Mouse (Mus musculus): Measurements from ENCODE around the gene Sorbs1. TPM values are rescaled to one million over a fixed set of nuclear protein-coding genes. Genes with fewer than 3 reads are reported as not detected.

The Sorbs1 gene
- total RNA-seq, 2 experiments from 2014 or later = 131 to 189 TPM

DNA sequence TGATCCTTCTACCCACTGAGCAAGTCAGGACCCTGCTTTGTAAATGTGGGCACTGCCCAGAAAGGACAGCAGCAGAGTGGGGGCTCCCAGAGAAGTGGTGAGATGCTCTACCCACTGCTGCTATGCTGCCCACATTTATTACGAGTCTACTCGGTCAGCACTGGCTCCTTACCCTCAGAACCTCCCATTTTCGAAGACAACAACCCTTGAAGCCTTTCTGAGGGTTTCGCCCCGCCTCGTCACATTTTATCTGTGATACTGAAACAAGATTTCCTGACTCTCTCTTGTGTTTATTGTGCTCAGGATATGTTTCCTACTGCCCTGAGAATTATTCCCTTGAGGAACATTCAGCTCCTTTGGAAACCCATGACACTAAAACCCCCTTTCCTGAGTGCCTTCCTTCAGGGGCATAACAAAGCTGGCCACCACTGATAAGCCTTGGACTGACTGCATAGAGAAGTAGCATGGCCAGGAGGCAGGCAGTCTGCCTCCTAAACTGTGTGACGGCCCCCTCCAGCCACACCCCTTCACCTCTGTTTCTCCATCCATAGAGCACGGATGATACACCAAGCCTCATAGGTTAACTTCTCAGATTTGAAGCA, 24.6 kb downstream of the Sorbs1 start:
- intact Hi-C loops (cut with DNase I) = no loop called here

DNA sequence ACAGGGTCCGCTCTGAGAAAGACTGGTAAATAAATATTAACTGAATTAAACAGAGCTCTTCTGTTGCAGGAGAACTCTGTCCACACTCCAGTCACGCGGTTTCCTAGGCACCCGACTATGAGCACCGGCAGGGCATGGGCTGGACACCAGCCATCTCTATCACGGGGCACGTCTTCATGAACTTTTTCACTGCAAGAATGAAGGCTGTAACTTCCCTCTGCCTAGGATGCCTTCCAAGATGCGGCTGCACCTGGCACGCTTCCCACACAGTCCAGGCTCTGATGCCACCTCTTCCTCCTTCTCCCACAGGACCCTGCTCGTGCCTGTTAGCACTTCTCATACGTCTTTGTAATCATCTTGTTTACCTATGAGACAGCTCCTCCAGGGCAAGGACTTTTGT, 26.0 kb downstream of the Sorbs1 start:
- no peak for DNase-seq

More for the DNA sequence above, 24.6 kb downstream of the Sorbs1 start:
- no peak for DNase-seq

DNA sequence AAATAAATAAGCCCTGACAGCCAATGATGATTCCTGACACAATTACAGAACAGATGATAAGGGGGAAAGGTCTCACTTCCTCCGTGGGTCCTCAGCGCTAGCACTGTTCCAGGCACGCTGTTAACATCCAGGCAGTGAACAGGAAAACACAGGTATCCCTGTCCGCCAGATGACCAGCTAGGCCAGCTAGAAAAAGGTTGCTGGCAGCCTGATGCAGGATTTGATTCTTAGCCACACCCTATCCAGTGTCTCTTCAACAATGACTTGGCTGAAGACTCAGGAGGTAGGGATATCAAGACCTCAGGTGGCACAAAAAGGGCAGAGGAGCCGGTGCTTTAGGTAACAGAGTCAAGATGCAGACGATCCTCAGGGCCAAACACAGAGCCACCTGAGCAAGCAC, 32.5 kb downstream of the Sorbs1 start:
- intact Hi-C loops (cut with DNase I) = no loop called here
- no peak for DNase-seq

More for the DNA sequence above, 26.0 kb downstream of the Sorbs1 start:
- intact Hi-C loops (cut with DNase I) = no loop called here

DNA sequence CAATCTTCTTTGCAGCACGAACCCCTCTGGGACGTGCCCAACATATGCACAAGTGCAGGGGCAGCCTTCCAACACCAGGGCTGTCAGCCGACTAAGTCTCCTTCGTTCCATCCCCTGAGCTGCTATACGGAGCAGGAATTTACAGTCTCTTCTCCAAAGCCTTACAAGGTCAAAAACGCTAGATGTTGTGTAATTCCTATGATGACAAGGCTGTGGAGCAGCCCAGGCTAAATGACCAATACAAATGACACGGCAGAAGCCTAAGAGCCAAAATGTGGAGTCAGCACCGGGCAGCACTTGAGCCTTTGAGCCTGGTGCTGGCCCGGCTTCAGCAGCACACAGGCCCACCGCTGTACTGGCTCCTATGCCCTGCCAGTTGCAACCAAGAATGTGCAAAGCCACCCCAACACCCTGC, 35.4 kb downstream of the Sorbs1 start:
- no peak for DNase-seq
- intact Hi-C loops (cut with DNase I) = no loop called here

DNA sequence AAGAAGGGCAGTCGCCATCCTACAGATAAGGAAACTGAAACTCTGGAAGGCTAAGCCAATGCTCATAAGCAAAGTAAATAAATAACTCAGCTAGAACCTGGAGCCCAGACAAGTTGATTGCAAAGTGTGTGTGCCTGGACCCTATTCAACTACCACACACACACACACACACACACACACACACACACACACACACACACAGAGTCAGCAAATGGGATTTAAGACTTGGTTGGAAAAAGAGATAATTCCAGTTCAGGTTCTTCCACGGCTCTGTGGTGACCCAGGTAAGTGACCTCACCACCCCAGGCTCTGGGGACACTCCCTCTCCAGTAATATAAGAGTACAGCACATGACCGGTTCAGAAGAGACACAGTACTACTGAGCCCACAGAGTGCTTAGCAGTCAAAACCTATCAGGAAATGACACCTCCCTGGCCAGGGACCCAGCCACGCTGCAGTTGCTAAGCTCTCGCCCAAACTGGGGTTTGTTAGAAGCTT, 36.1 kb downstream of the Sorbs1 start:
- DNase-seq = no peak
- intact Hi-C loops (cut with DNase I) = no loop called here

DNA sequence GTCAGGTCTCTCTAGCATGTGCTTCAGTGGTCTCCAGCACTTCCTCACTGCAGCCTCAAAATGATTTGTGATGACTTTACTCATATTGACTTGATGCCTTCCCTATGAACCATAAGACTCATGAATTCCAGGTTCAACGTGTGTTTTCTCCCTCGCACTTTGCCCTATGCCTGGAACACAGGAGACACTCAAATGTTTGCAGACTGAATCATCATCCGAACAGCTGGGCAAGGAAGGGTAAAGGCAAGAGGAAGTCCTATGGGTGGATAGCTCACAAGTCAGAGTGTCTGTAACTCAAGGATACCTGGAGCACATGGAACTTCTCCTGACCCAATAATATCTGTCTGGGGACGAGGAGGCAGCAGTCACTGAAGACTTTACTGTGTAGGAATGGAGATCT, 37.1 kb downstream of the Sorbs1 start:
- intact Hi-C loops (cut with DNase I) = no loop called here
- no peak for DNase-seq

DNA sequence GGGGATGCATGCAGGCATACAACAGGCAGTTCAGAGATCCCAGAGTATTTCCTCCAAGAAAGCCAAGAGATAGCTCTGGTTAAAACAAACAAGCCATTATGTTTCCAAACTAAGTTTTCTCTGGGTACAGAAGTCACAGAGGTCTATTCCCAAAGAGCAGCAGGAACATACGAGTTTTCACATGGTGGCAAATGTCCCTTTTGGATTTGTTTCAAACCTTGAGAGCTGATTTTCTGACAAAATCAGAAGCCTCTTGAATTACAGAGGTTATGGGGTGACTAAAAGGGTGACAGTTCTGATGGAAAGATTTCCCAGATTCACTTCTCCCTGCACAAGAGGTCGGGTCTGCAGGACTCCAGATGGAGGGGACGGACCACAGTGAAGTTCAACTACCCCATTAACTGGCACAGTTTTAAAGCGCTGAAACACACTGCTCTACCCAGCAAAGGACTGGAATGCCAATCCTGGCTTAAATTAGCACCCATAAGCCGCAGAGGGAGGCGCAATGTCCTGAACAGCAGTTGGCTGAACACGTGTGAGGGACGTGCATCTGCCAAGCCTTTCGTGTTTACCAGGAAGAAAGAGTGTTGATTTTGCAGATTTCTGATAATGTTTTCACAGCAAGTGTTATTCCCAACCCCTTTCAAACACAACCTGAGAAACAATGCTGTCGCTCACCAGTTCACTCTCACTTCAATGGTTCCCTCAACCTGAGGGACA, 41.9 kb downstream of the Sorbs1 start:
- intact Hi-C loops (cut with DNase I) = loop anchor here (5.0 kb wide), 1 partner anchor 34 kb away; no protein-coding TSS in a partner anchor

DNA sequence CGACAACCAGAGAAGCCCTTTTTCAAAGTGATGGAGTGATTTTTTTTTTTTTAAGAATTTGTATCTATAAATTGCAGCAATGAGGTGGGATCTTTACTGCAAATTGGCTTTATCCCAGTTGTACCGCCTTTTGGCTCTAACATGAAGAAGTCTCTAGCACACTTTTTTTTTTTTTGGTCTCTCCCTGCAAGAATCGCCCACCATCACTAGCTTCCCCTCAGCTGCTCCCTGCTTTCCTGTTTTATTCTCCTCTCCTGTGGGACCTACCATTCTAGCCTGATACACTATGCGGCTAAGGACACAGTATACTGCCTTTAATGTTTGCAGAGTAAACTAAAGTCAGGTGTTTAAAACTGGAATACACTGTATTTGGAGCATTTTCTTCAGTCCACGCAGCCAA, 43.8 kb downstream of the Sorbs1 start:
- DNase-seq = no peak
- intact Hi-C loops (cut with DNase I) = loop anchor here (5.0 kb wide), 1 partner anchor 32 kb away; no protein-coding TSS in a partner anchor

More for the DNA sequence above, 41.9 kb downstream of the Sorbs1 start:
- DNase-seq = no peak

DNA sequence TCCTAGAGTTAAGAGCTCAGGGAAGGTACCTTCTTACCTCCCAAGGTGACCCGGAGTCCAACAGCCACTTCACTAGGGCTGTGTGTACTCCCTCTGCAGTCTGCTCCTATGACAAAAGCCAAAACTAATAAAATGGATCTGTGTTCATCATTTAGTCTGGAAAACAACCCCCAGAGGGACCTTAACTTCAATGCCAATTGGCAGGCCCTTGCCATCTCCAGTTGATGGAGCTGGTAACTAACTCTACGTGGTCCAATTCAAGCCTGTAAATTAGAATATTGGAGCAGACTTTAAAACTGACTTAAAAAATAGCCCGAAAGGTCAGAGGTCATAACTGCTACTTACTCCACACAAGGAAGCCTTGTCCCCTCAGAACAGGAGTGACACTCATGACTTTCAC, 45.3 kb downstream of the Sorbs1 start:
- intact Hi-C loops (cut with DNase I) = no loop called here
- DNase-seq = no peak

DNA sequence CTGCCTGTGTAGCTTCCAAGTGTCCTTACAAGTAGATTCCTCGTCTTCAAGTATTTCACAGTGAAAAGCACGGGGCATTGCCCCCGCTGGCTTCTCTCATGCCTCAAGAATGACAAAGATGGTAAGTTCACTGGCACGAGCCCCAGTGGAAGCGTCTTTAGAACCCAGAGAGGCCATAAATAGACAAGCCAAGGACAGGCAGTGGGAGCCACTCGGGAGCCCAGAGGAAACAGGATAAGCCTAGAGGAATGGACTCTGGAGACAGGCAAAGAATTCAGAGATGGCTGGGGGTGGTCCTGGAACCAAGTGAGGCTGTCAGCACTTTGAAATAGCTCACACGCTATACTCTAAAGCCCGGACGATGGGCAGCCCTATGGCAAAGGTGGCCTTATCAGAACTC, 45.8 kb downstream of the Sorbs1 start:
- peak in 1 of 2 experiments; percentile 30 for DNase-seq
- intact Hi-C loops (cut with DNase I) = no loop called here

DNA sequence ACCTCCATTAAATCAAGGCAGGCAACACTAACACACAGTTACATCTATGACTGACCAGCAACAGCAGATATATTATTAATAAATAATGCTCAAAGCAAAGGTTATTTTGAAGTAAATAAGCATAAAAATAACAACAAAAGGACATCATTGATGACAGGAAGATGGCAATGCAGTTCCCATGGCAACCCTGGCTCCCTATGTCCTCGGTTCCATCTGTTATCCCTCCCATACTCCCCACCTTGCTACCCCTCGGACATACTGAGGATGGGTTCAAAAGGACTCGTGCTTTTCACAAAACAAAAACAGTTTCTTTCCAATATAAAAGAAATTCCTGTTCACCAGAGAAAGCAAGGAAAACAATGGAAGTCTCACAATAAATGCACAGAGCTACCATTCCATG, 48.2 kb downstream of the Sorbs1 start:
- intact Hi-C loops (cut with DNase I) = no loop called here
- DNase-seq = no peak

DNA sequence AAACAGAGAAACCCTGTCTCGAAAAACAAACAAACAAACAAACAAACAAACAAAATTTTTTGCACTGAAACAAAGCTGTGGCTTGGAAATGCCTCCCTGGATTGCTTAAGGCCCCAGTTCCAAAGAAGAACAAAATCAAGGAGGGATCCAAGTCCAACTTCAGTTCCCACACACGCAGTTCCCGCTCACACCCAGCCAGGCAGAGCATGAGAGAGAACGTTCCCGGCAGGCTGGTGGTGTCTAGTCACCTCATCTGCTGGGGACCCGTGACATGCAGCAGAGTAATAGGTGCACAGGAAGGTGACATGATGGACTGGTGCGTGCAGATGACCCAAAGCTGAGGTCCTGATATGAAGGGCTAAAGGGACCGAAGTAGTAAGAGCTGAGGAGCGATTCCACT, 49.2 kb downstream of the Sorbs1 start:
- intact Hi-C loops (cut with DNase I) = no loop called here
- DNase-seq = no peak

DNA sequence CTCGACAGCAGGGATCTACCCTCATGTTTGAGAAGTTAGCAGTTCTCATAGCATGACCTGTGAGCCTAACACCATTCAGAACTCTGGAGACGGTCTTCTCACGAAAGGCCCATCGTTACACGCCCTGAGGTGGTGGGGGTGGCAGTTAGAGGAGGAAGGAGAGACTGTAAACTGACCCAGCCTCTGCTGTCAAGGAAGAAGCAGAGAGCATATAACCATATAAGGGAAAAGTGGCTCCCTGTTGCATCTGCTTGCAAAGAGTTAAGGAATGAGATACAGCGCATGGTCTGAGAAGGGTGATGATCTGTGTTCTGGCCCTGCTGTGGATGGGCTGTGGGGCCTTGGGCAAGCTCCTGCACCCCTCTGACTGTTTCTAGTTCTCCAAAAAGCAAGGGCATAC, 50.7 kb downstream of the Sorbs1 start:
- no peak for DNase-seq
- intact Hi-C loops (cut with DNase I) = no loop called here

DNA sequence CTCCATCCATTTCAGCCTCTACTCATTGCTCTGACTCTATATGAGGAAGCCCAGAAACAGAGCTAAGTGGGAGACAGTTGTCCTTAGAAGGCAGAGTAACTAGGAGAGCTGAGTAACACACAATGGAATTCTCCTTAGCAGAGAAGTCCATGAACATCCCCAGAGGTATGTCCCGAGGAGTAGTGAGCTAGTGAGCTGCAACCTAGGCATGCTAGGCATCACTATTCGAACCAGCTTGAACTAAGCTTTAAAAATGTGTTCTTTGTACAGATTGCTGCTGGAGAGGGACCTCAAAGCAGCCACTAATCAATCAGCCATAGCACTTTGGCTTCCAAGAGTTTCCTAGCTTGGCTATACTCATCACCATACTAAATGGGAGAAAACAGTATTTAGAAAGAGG, 51.1 kb downstream of the Sorbs1 start:
- intact Hi-C loops (cut with DNase I) = no loop called here
- DNase-seq = no peak

DNA sequence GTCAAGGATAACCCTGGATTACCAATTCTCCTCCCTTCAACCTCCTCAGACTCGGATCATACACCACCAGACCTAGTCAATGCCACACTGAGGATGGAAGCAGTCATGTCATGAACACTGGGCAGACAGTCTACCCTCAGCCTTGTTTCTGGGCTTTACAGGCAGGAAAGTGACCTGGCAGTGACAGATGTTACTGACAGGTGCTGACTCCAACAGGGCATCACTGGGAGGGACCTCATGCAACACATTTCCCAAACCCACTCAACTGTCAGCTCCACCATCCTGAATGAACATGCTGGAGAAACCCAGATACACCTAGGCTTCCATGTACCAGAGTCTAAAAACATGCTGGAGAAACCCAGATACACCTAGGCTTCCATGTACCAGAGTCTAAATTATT, 51.9 kb downstream of the Sorbs1 start:
- no peak for DNase-seq
- intact Hi-C loops (cut with DNase I) = no loop called here

DNA sequence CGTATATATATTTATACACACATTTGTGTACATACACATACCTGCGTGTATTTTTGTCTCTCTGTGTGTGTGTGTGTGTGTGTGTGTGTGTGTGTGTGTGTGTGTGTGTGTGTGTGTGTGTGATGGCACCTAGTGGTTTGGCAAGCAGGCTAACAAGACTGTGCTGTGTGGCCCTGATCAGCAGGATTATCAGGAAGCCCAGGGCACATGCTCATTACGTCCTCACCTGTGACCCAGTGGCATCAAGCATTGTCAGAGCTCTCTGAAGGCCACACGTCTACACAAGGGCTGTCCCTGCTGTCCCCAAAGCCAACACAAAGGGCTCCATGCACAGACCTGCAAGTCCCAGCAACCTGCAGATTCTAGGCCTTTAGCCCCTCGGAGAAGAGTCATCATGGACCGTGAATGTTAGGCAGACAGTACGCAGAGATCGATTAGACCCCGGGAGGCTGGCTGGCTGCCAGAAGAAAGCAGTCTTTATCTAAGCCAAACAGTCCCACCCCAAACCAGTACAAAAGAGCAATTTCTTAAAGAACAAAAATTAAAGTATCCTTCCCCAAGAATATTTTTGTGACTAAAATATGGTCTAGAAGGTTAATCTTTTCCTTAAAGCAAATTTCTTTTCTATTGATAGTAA, 52.6 kb downstream of the Sorbs1 start:
- intact Hi-C loops (cut with DNase I) = no loop called here
- no peak for DNase-seq

DNA sequence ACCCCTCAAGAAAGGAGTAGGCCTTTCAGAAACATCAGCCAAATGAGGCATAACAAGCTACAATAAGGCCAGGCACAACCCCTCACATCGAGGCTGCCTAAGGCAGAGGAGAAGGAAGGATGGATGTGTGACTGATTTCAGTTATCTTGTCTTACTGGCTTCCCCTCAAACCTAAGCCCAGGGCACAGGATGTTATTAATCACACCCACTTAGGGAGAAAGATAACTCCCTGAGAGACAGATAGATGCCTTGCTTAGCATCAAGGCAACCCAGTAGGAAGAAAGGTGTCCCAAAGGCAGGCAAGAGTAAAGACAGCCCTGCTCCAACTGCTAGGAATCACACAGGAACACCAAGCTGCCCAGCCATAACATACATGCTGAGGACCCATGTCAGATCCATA, 54.2 kb downstream of the Sorbs1 start:
- intact Hi-C loops (cut with DNase I) = no loop called here

DNA sequence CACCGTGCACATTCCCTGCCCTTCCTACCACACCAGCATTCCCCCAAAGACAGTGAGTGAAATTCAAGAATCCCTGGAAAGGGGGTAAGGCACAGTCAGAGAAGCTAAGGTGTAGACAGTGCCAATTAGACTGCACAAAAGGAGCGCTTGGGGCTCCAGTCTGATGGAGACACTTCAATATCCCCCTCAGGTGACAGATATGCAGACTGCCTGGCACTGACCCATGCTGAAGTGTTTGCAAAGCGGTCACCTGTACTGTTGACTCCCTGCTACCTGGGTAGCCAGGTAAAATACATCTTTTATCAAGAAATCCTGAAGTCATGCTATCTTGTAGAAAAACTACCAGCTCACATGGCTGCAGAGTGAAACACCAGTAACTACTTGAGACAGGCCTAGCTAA, 54.8 kb downstream of the Sorbs1 start:
- no peak for DNase-seq
- intact Hi-C loops (cut with DNase I) = no loop called here

More for the DNA sequence above, 54.2 kb downstream of the Sorbs1 start:
- no peak for DNase-seq

DNA sequence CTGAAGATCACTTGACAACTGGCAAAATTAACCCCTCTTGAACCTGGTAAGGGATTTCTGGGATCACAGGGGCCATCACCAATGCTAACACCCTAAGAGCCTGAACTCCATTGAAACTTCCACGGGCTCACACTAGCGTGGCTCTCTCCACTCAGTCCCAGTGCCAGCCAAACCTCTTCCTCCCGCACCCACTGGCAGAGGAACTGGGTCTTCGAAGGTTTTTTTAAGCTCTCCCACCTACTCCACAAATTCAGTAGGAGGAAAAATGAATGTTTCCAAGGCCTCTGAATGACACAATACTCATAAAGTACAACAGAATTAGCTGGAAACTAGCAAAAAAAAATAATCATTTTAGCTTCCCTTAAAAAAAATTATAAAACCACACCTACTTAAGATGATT, 58.3 kb downstream of the Sorbs1 start:
- no peak for DNase-seq
- intact Hi-C loops (cut with DNase I) = no loop called here

DNA sequence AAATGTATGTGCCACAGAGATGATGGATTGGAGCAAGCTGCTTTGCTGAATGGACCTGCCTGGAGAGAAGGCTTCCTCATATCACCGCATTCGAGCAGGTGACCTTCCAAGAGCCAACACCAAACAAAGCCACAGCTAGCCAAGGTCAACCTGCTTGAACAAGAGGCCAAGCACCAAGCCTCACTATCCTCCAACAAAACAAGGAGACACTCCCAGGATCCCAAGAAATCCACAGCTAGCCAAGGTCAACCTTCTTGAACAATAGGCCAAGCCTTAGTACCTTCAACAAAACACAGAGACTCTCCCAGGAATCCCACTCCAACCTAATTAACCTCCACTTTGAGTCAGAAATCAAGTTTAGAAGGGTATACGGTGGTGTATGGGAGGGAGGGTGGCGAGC, 59.5 kb downstream of the Sorbs1 start:
- intact Hi-C loops (cut with DNase I) = no loop called here
- no peak for DNase-seq

DNA sequence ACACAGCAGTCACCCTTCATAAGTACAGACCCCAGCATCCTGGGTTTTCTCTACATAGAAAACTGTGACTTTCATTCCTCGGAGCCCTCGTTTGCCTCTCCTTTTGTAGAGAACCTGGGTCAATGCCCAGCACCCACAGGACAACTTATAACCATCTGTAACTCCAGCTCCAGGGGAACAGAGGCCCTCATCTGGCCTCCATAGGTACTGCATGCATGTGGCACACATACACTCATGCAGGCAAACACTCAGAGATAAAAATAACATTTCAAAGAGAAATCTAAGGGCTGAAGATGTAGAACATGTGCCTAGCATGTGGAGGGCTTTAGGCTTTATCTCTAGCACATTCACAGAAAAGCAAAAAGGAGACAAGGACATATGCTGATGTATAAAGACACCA, 61.4 kb downstream of the Sorbs1 start:
- DNase-seq = no peak
- intact Hi-C loops (cut with DNase I) = no loop called here

DNA sequence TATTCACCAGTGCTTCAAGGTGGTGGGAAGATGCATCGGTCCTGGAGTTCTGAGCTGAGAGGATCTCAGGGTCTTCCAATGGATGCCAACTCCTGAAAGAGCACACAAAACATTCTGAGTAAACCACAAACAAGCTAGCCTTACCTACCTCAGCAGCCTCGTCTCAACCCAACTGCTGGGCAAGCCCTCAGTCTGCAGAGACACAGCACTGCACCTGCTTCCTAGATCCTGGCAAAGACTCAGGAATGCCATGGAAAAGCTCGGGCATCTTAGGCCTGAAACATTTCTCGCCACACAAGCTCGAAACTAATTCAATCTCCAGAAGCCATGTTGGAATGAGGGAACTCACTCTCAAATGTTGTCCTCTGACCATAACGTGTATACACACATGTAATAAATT, 62.3 kb downstream of the Sorbs1 start:
- no peak for DNase-seq
- intact Hi-C loops (cut with DNase I) = no loop called here

Measured in gastrocnemius, postnatal 36 days (tissue).